Mouse (Mus musculus) limb, embryonic 10.5 days (tissue): ENCODE data around the gene Itgb7. TPM values are rescaled to one million over a fixed set of nuclear protein-coding genes. Genes with fewer than 3 reads are reported as not detected.
A peak's percentile ranks its signal among the peaks of the same experiment; 100 is the strongest.

Experiments used
- DNase-seq: peaks from one replicate; pipeline ENCODE4 v3.0.0-alpha.2; 2017; ENCODE audit warnings: low spot score
- H3K27ac ChIP-seq: fragments of 300-500 bp; sonication (generic); 2 replicates; pipeline ENCODE4 v1.5.1; 2016; ENCODE audit warnings: mild to moderate bottlenecking
- H3K27me3 ChIP-seq: fragments of 300-500 bp; sonication (generic); 2 replicates; pipeline ENCODE4 v1.6.1; 2016; ENCODE audit warnings: low read depth, mild to moderate bottlenecking; ENCODE audit not compliant: poor library complexity, severe bottlenecking
- H3K36me3 ChIP-seq: fragments of 300-500 bp; sonication (generic); 2 replicates; pipeline ENCODE4 v1.6.1; 2016; ENCODE audit warnings: mild to moderate bottlenecking, moderate library complexity
- H3K4me1 ChIP-seq: fragments of 300-500 bp; sonication (generic); 2 replicates; pipeline ENCODE4 v1.6.1; 2016
- H3K4me3 ChIP-seq: fragments of 300-500 bp; sonication (generic); 2 replicates; pipeline ENCODE4 v1.5.1; 2016; ENCODE audit warnings: mild to moderate bottlenecking, moderate library complexity
- H3K9me3 ChIP-seq: fragments of 300-500 bp; sonication (generic); replicated peaks from 2 replicates; pipeline ENCODE4 v1.6.1; 2016; ENCODE audit warnings: mild to moderate bottlenecking
- WGBS: fragments of 180-500 bp; shearing (Covaris S2); methylation state at CpG from one replicate; pipeline ENCODE4 v1.1.7; 2016; 5-methylcytosine and 5-hydroxymethylcytosine counted together
- polyA plus RNA-seq: library from polyadenylated mRNA; unstranded; fragments of >200 nt; fragmentation: Nextera tagmentation; extraction: Ambion mirVana; gene quantifications from 2 replicates; pipeline ENCODE4 v1.2.1, GENCODE M21; 2016

Gene Itgb7
- polyA plus RNA-seq, 1 experiment from 2014 or later, result 1.5 TPM

GRCm38 (mm10) chr15:102246866-102247251, 15.1 kb upstream of the Itgb7 start:
- Histone ChIP-seq H3K27me3 (no peaks in the 10 kb centered on the region), H3K27ac (peak overlapping the region; percentile 95), H3K4me1 (peaks cover 95% of the 10 kb centered on the region), H3K9me3 (no peaks in the 10 kb centered on the region), H3K4me3 (peak overlapping the region; percentile 86), H3K36me3 (peaks cover 40% of the 10 kb centered on the region)
- under 1% methylated on average over 28 of the region's 35 CpGs for WGBS
- peak; percentile 96 for DNase-seq

DNA sequence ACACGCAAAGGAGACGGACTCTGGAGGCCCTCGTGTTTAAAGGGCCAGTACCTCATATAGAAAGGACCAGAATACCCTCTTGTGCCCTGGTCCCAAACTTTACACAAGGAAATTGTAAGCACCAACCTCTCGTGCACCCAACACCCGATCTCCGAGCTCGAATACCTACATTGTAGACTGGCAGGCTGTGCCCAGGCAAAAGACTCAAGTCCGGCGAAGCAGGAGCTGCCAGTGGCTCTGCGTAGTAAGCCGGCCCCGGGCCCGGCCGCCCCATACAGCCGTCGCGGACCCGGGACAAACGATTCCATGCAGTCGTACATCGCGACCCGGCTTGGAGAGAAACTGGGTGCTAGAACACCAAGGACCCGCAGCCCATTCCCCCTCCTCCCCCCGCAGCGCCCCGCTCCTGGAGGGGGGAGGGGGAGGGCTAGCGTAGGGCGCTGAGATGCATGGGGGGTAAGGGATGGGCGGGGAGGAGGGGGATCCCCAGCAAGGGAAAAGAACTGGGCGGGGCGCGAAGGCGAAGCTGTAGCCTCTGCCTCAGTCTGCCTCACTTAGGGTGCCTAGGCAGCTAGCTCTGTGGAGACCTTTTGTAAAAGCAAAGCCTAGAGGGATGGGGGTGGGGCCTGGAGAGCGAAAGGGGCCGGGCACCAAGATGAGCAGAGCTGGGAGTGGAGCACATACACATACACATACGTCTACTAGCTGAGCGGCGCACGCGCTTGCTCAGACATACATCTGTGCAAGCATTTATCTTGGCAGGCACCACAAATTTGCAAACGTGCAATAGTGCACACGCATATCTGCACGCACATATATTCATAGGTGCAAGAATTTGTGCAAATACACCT, 14.4 kb upstream of the Itgb7 start:
- Histone ChIP-seq H3K4me3 (peak overlapping the region; percentile 86), H3K27me3 (no peaks in the 10 kb centered on the region), H3K9me3 (no peaks in the 10 kb centered on the region), H3K36me3 (peaks cover 40% of the 10 kb centered on the region), H3K4me1 (peaks cover 93% of the 10 kb centered on the region), H3K27ac (peak overlapping the region; percentile 95)
- under 1% methylated on average over 43 of the region's 44 CpGs for WGBS
- peak; percentile 79 for DNase-seq

DNA sequence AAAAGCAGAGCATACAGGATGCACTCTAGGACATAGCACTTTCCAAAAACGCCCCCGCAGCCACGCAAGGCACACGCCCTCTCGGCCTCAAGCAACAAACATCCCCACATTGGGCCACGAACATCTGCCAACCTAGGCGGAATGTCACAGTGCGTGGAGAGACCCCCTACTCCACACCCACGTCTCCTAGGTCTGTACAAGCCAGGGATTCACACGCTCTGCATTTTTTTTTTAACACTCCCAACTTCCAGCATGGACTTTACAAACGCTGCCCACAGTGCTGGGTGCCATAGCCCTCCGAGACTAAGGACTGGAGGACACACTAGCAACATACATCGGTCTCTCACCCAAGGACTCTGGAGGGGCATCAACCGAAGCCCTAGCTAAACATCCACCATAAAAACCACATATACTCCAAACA, 13.7 kb upstream of the Itgb7 start:
- WGBS, result 1% methylated on average over 14 of the region's 14 CpGs
- Histone ChIP-seq H3K27me3 (no peaks in the 10 kb centered on the region), H3K4me1 (peaks cover 92% of the 10 kb centered on the region), H3K9me3 (no peaks in the 10 kb centered on the region), H3K36me3 (peaks cover 40% of the 10 kb centered on the region), H3K27ac (peak overlapping the region; percentile 95), H3K4me3 (peak overlapping the region; percentile 86)
- DNase-seq, result no peak

DNA sequence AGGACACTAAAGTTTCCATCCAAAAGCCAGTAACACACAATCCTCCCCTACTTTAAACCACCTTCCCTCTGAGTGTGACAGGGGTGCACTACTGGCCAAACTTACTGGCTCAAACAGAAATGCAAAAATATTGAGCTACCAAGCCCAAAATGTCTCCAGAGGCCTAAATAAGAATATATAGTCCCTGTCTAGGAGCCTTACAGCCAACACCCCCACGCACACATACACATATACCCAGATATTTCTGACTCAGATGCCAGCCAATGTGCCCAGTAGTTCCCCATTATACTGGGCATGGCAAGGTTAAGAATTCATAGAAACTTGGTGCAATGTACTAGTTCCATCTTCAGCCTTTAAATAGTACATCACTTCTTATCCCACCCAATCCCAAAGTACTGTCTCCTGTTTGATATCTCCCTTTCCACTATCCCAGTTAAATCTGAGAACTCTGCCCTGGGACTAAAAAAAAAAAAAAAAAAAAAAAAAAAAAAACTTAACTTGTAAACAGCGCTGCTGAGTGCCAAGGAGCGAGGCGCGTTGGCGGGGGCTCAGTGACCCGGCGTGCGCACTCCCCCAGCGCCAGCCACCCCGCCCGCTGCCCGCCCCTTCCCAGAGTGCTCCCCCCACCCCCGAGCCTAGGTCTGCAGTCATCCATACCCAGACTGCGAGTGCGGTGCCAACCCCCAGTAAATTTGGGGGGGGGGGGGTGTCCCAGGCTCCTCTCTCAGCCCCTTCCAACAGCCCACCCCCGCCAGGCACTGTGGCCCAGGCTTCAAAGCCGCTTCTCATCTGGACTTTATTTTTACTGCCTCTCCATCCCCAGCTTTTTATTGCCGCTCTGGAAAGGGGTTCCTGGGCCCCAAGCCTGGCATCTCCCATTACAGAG, 12.8 kb upstream of the Itgb7 start:
- Histone ChIP-seq H3K27me3 (no peaks in the 10 kb centered on the region), H3K9me3 (no peaks in the 10 kb centered on the region), H3K4me3 (peak overlapping the region; percentile 86), H3K27ac (peak overlapping the region; percentile 95), H3K4me1 (peaks cover 88% of the 10 kb centered on the region), H3K36me3 (peaks cover 40% of the 10 kb centered on the region)
- DNase-seq, result no peak
- 3% methylated on average over 19 of the region's 19 CpGs for WGBS

GRCm38 (mm10) chr15:102243229-102244190, 11.8 kb upstream of the Itgb7 start:
- Histone ChIP-seq H3K36me3 (peaks cover 50% of the 10 kb centered on the region), H3K4me3 (peak overlapping the region; percentile 86), H3K27me3 (no peaks in the 10 kb centered on the region), H3K4me1 (peaks cover 81% of the 10 kb centered on the region), H3K9me3 (no peaks in the 10 kb centered on the region), H3K27ac (peak overlapping the region; percentile 95)
- DNase-seq, result peak; percentile 63
- 8% methylated on average over 22 of the region's 22 CpGs for WGBS

- peak overlapping the region; percentile 86 for H3K4me3 ChIP-seq
- H3K27me3 ChIP-seq, result no peaks in the 10 kb centered on the region
- peak overlapping the region; percentile 95 for H3K27ac ChIP-seq
- no peak for DNase-seq
- H3K9me3 ChIP-seq, result no peaks in the 10 kb centered on the region
- WGBS, result 20% methylated on average over 12 of the region's 12 CpGs
- peaks cover 59% of the 10 kb centered on the region for H3K36me3 ChIP-seq
- peaks cover 74% of the 10 kb centered on the region for H3K4me1 ChIP-seq
These were observed 10.9 kb upstream of the Itgb7 start for GRCm38 (mm10) chr15:102242404-102243228.

- H3K4me3 ChIP-seq, result no peak overlapping the region
- no peak overlapping the region; the same call in 1 of the 2 replicates for H3K27ac ChIP-seq
- DNase-seq, result no peak
- H3K9me3 ChIP-seq, result no peaks in the 10 kb centered on the region
- peaks cover 79% of the 10 kb centered on the region for H3K36me3 ChIP-seq
- no peaks in the 10 kb centered on the region for H3K27me3 ChIP-seq
- H3K4me1 ChIP-seq, result peaks cover 64% of the 10 kb centered on the region
- 78% methylated on average over 4 of the region's 4 CpGs for WGBS
These were observed 8.9 kb upstream of the Itgb7 start for GRCm38 (mm10) chr15:102240607-102241006.

DNA sequence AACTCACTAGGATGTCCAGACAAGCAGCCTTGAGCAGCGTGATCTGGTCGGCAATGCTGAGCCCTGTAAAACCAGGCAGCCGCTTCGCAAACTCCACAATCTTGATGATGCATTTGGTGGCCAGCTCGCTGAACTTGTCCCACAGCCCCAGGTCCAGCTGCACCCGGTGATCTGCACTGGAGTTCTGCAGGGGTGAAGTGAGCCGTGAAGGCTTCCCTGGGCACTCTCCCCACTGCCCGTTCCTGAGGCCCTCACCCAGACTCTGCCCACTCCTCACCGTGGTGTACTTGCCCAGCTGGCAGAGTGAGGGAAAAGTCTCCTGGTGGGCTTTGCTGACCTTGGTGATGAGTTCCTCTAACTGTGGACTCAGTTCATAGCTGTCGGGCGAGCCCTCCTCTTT, 8.1 kb upstream of the Itgb7 start:
- DNase-seq, result no peak
- WGBS, result 82% methylated on average over 11 of the region's 11 CpGs
- Histone ChIP-seq H3K27me3 (no peaks in the 10 kb centered on the region), H3K4me3 (no peak overlapping the region), H3K4me1 (peaks cover 65% of the 10 kb centered on the region), H3K9me3 (no peaks in the 10 kb centered on the region), H3K27ac (peak overlapping the region; percentile 26; the same call in 1 of the 2 replicates), H3K36me3 (peaks cover 86% of the 10 kb centered on the region)

DNA sequence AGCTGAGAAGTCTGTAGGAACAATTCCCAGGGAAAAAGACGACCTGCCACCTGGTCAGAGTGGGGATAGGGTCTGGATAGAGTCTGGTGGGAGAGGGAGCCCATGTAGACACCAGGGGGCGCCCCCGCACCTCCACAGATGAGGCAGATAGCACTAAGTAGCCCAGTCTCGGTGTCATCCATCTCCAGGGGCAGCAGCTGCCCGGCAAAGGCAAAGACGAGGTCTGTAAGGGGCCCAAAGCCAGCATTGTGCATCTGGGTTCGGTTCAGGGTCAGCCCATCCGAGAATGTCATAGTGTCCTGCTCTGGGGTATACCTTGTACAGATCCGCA, 7.5 kb upstream of the Itgb7 start:
- Histone ChIP-seq H3K4me1 (peaks cover 65% of the 10 kb centered on the region), H3K36me3 (peaks cover 92% of the 10 kb centered on the region), H3K27me3 (no peaks in the 10 kb centered on the region), H3K4me3 (peak overlapping the region; percentile 17; the same call in 1 of the 2 replicates), H3K9me3 (no peaks in the 10 kb centered on the region), H3K27ac (no peak overlapping the region)
- DNase-seq, result peak; percentile 90
- 17% methylated on average over 9 of the region's 9 CpGs for WGBS

DNA sequence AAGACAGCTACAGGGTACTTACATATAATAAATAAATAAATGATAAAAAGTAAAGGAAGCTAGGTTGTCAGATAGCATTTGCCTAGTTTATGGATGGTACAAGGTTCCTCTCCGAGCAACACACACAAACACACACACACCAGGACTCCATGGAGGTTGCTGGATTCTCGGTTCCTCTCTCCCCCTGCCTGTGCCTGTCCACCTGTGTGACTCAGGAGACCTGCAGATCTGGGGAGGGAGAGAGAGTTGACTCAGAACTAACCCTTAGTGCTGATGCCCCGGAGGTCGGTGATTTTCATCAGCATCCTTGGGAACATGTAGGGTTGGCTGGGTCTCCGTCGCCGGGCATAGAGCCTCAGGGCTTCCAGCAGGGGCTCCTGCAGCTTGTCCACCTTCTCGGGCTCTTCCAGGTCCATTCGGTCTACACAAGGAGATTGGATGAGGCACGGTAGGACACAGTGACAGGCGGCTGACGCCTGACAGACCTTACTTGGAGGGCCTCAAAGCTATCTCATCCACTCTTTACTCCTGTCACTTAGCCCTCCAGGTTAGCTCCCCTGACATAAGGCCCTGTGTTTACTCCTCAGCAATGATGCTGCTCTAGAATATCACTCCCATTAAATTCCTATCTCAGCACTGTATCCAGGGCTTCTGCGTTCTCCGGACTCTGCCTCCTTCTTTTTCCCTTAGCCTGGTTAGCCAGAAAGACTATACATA, 7.0 kb upstream of the Itgb7 start:
- Histone ChIP-seq H3K4me1 (peaks cover 65% of the 10 kb centered on the region), H3K27me3 (no peaks in the 10 kb centered on the region), H3K9me3 (no peaks in the 10 kb centered on the region), H3K4me3 (no peak overlapping the region), H3K36me3 (peaks cover 98% of the 10 kb centered on the region), H3K27ac (no peak overlapping the region)
- DNase-seq, result no peak
- WGBS, result 92% methylated on average over 14 of the region's 14 CpGs

DNA sequence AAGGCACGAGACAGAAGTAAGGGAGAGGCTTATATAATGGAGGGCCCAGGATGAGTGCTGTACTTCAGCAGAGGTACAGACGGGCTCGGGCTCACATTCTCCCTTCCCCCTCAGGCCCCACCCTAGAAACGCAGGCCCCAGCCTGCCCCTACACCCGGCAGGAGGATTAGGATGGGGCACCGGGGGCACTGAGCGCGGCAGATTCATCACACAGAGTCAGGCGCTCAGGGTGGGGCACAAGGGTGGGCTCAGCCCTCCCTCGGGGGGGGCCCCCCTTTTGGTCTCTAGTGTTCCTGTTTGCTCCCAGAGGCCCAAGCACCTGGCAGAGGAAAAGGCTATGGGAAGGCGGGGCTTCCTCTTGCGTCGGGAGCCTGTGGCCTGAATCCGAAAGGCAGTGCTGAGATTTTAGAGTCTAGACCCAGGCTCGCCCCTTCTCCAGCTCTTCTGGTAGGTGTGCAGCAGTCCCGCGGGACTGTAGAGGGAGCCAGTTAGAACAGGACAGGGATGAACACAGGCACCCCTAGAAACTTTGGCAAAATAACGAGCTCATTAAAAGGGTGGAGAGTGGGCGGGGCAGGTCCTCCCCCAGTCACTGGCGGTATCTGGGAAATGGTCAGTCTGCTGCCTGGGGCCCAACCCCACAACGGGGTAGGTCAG, 3.8 kb upstream of the Itgb7 start:
- Histone ChIP-seq H3K27ac (peak overlapping the region; percentile 71), H3K4me1 (peaks cover 62% of the 10 kb centered on the region), H3K27me3 (no peaks in the 10 kb centered on the region), H3K4me3 (peak overlapping the region; percentile 23), H3K36me3 (peaks cover 71% of the 10 kb centered on the region), H3K9me3 (no peaks in the 10 kb centered on the region)
- WGBS, result 40% methylated on average over 21 of the region's 21 CpGs
- DNase-seq, result no peak
